Mouse (Mus musculus) 3T3-L1 (cell line): ENCODE measurements at regions not wholly inside any gene's neighbourhood (a gene's known extent, or its start where the extent isn't known, plus 50 kb on each side); places are given as distances from the start of the nearest gene placed in this dataset.
A peak's percentile ranks its signal among the peaks of the same experiment; 100 is the strongest.

Source experiments
- DNase-seq: peaks from one replicate; pipeline ENCODE4 v3.0.0-alpha.2; 2015; ENCODE audit warnings: low read depth, low spot score

- no peak for DNase-seq
Observed at GRCm38 (mm10) chr6:102005627-102006026, 567.3 kb downstream of the Cntn3 start.

DNA sequence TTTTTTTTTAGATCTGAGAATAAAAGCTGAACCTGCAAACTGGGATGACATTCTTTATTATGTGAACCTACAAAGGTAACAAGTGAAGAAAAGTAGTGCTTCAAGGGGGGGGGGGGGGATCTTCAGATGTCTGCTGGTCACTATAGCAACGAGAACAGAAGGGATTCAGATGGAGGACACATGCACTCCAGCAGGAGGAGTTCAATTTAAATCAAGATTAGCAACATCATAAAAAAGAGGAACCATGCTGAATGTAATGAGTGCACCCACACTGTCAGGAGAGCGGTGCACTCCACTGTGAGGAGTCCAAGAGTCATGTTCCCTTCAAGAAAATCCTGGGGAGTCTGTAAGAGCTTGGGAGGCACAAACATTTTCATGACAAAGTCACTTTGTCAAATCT, 574.7 kb downstream of the Cntn3 start:
- DNase-seq = no peak

DNA sequence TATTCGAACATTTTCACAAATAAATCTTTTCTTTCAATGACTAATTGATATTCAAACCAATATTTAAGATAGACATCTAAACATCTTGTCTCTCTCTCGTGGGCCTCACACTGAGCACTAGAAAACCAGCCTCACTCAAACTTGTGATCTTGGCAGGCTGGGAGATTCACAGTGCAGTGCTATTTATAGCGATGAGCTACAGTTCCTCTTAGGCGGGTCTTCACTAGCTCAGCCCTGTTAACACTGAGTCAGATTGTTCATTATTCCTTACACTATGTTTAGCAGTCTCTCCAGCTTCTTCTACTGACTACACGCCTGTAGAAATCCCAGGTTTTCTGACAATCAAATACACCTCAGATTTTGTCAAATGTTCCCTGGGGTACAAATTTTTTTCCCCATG, 575.3 kb downstream of the Cntn3 start:
- DNase-seq = no peak

GRCm38 (mm10) chr6:101992815-101993214, 580.1 kb downstream of the Cntn3 start:
- DNase-seq = no peak

DNA sequence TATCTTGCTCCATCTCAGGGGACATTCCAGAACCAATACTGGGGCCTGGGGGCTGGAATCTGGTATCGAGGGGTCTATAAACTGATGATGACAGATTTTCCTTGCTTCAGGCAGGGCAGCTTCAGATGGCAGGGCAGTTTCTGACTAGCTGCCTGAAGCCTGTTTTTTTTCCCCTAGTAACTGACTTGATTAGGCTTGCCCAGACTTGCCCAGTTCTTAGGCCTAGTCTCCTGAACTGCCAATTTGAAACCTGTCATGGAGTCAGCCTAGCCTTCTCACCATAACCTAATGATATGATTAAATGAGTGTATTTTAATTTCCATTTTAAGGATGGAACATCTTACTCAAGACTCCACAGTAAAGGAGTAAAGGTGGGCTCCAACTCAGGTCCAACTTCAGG, 591.2 kb downstream of the Cntn3 start:
- DNase-seq = no peak

DNA sequence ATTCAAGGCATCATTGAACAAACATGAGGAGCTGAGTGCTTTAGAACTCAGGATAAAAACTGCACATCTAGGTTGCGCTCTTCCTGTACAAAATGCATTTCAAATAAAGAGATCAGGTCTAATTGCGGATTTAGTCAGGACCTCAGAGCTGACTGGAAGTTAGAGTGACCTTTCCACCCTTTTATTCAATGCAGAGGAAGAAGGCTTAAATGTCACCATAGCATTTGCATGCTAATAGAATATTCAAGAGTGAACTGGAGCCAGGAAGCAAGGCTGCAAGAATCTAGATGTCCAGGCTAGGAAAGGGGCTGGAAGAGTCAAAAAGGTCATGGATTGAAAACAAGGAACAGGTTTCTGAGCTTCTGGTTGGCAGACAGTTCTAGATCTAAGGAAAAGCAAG, 593.7 kb downstream of the Cntn3 start:
- DNase-seq = no peak

- DNase-seq = no peak
Observed at GRCm38 (mm10) chr6:101964941-101965340, 587.2 kb upstream of the Pdzrn3 start.

- DNase-seq = peak; percentile 20
Observed at GRCm38 (mm10) chr6:101961476-101961875, 583.8 kb upstream of the Pdzrn3 start.

GRCm38 (mm10) chr6:101949681-101950080, 572.0 kb upstream of the Pdzrn3 start:
- DNase-seq = peak; percentile 35

DNA sequence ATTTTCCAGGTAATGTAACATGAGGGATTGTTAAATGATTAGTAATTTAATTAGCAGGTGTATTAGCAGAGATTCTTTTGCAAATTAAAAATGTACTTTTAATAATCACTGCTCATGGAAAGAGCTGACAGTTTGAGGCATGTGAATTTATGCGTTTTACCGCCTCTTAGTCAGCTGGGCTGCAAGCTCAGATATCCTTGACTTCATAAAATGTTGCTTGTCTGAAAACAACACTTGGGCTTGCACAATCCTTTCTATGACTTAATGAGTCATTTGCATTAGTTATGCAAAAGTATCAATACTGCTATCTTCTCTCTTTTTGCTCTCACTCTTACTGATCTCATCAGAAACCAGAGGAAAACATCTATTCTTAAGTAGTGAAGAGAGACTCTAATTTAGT, 571.3 kb upstream of the Pdzrn3 start:
- DNase-seq = no peak

DNA sequence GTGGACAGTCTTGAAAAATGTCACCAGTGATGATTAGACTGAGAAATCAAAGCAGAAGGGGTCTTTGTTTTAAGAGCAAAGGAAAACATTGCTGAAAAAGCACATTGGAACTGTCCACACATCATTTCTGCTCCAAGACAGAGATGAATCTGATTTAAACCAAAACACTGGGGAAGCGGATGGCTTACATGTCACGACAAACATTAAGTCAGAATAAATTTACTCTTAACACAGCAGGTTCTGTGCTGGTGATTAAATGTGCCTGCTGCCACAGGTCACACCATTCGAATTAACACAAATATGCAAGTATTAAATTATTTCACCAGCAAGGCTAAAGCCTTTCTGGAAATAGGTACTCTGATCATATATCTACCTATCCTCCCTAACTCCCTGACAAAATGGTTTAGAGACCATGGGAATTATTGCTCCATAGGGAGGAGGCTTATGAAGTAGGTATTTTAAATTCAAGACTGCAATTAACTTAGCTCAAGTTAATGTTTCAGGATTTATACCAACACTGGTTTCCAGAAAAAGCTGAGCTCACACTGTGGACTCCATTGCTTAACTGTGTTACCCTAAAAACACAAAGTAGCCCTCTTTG, 562.7 kb upstream of the Pdzrn3 start:
- DNase-seq = no peak

DNA sequence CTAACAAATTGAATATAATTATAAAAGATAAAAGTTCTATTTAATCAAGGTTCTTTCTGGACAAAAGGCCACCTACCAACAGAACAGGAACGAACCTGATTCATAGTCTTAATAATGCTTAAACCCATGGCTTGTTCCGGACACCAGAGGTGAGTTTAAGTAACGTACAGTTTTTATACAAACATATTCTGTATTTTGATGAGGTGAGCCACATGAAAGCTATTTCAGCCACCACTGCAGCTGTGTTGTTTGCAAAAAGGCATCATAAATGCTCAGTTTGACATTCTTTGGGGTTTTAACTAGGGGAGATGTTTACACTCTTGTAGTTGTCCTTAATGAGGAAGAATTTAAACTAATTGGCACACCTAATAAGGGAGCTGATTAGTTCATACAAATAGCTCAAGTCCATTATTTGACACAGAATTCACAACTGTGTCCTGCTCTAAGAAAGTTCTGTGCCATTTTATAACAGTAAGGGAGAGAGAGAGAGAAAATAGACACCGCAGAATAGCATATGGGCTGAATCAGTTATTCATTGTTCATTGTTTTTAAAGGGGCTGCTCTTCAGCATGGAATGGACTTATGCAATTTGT, 560.8 kb upstream of the Pdzrn3 start:
- no peak for DNase-seq

DNA sequence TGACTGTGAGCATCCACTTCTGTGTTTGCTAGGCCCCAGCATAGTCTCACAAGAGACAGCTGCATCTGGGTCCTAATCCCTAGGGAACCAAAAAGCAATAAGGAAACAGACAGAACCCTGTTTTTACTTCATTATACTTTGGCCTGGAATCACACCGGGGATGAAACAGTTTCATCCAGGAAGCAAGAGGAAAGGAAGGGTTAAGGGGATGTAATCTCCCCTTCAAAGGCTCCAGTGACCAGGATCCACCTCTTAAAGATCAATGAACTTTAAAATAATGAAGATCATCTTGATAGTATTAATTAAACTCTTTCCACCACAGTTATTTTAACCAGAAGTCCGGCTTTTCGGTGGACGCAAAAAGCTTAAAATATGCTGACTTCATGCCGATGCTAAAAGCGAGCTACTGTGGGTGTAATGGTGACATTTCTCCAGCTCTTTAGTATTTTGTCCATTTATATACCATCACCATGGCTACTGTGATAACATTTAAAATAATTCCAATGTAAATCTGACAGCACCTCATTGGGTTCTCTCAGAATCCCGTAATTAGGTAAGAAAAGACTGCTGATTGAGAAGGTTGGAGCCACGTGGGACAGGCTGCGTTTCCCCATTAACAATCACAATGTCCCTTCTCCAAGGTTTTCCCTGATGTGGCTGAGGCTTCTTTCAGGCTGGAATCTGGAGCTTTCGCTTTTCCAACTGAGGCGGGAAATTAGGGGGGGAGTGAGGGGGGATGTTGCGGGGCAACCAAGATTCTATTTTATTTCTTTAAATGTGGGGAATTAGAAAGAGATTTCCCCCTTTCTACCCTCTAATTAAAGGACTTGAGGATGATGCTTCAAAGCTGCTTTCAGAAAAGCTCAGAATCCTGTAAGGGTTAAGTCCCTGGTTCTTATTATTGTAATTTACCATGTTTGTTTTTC, 560.0 kb upstream of the Pdzrn3 start:
- DNase-seq = no peak

- DNase-seq = no peak
Observed at GRCm38 (mm10) chr6:101931768-101932167, 554.1 kb upstream of the Pdzrn3 start.

DNA sequence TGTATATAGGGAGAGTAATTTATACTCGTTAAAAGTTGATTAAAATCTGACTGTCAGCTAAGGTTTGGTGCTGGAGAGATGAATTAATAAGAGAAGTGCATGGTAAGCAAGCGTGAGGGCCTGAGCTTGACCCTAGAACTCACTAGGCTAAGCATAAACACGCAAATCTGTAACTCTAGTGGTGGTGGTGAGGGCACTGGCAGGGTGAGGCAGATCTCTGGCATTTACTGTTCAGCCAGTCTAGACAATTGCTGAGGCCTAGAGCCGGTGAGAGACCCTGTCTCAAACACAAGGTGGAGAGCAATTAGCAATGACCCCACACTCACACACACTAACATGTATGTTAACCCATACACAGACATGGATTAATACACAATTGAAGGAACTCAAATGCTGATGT, 544.0 kb upstream of the Pdzrn3 start:
- DNase-seq = no peak

- DNase-seq = no peak
Observed at GRCm38 (mm10) chr6:101921186-101921585, 543.5 kb upstream of the Pdzrn3 start.

GRCm38 (mm10) chr6:101918914-101919313, 541.2 kb upstream of the Pdzrn3 start:
- no peak for DNase-seq

DNA sequence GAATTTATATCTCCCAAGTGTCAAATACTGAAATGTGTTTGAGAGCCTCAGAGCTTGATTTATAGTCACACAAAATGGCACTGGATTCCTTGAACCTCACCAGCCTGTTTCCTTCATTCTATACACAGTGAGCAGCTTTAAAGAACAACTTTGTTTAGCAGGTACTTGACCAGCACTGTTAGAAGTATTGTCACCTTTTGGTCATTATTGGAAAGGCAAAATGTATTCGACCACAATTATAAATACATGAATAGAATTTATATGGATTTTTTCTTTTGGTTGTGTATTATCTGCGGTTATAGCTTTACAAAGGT, 527.3 kb upstream of the Pdzrn3 start:
- DNase-seq = no peak

DNA sequence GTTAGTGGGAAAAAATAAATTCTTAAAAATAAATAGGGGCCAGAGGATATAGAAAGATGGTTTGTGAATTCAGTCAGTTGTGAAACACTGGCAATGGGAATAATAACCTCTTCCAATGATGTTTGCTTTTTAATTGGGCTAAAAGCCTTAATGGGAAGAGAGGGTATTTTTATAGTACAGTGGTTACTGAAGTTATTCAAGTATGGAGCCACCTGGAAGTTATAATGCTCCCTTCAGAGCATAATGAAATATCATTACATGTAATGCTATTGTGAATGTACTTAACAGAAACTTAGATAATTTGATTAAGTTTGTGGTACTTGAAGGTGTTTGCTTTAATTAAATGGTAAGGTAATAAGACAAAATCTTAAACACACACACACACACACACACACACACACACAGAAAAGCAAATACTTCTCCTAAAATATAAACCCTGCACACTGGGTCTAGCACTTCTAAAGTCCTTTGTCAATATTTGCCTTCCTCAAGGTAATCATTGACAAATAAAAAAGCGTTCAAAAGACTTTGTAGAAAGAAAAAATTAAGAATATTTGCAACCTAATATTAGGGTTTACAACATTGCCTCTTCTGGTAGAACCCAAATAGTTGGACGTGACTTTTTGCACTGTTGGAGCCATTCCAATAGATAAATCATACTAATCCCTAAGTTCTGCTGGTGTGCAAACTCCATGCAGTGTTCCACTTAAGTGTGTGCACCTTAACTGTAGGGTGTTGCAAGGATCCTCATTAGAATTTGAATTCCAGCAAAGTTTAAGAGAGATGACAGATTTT, 526.7 kb upstream of the Pdzrn3 start:
- no peak for DNase-seq

DNA sequence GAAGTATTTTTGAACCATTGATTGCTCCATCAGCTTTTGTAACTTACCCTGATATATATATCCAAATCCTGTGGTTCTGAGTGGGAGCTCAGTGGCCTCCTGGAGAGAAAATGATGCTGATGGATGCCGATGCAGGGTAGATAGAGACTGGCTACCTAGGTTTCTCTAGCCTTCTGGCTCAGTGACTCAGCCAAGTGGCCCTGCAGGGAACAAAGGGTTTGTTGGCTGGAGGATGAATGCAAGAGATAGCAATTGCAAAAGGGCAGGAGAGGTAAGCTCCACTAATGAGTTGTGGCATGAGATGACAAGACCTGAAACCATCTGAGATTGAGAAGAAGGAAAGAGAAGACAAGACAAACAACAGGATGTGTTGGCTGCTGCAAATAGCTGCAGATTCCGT, 524.6 kb upstream of the Pdzrn3 start:
- DNase-seq = no peak

DNA sequence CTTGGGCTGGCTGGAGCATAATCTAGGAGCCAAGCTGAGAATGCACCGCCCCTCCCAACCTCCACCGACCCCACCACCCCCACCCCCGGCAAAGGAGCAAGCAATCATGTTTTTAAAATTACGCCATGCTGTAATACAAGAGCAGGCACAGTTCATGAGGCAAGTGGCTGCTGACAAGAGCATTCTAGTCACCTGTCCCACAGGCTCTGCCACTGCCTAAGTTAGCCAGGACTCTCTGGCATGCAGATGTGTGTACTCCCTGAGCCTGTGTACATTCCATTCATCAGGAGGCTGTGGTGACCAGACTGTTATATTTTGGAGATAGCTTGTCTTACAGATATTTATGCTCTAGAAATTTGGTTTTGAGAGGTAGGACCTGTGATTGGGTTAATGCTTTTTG, 520.8 kb upstream of the Pdzrn3 start:
- no peak for DNase-seq

DNA sequence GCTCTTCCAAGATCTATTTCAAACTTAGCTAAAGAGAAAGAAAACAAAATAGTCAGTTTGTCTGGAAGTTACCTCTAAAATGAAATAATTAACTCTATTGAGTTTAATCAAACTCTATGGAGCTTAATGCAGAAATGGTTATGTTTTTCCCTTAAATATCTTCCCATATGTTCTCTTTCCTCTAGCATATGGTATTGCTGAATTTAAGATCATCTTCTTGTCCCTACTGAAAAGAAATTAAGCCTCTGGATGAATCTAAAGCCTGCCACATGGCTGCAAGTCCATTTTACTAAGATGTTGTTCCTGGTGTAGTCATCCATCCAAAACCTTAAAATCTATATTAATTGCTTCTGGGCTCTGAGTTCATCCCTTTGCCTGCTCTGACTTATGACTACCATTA, 513.0 kb upstream of the Pdzrn3 start:
- no peak for DNase-seq
